Mouse (Mus musculus) cortical plate, adult 2 months (tissue): ENCODE results near the gene Mc3r.

Experiments used
- CTCF ChIP-seq: fragments of 200-500 bp; IDR thresholded peaks from 2 replicates; pipeline ENCODE4 v1.5.1; 2011; ENCODE audit warnings: mild to moderate bottlenecking, control low read depth, low read length; ENCODE audit not compliant: insufficient read depth; ENCODE audit errors: extremely low read depth
- POLR2A ChIP-seq: fragments of 200-500 bp; IDR thresholded peaks from 2 replicates; pipeline ENCODE4 v1.6.1; 2011; ENCODE audit warnings: mild to moderate bottlenecking, low read length, control low read depth; ENCODE audit not compliant: insufficient read depth; ENCODE audit errors: extremely low read depth

DNA sequence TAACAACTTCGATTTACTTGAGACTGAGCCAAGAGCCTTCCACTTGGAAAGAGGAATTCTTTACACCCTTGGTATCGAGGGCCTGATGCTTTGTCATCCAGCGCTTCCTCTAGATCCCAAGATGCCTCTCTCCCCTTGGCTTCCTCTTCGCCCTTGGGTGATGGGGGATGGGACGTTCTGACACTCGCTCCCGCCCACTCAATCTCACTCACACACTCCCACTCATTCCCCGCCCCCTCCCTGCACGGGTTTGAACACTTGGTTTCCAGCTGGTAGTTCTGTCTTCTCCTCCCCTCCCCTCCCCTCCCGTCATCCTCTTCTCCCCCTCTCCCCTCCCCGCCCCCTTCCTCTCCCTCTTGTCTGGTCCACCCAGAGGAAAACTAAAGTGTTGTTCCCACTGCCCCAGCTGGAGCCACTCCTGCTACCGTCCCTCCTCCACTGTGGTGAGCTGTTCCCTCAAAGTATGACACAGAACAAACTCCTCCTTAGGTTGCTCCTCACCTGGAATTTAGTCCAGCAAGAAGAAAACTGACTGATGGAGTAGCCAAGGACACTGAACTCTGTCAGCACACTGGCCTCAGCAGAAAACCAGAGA is 9.3 kb downstream of the Mc3r start:
- TF ChIP-seq POLR2A = no peak
- TF ChIP-seq CTCF = no peak
